Mouse (Mus musculus) spleen, adult 2 months (tissue): ENCODE data around the gene Fhdc1. TPM values are rescaled to one million over a fixed set of nuclear protein-coding genes. Genes with fewer than 3 reads are reported as not detected.

Experiments used
- DNase-seq, 2 experiments: peaks; one replicate each; pipeline versions ENCODE4 v3.0.0 to v3.0.0-alpha.2; 2012 to 2021; ENCODE audit warnings: low spot score in 2 of 2, low read depth in 1 of 2
- H3K27ac ChIP-seq: fragments of 200-500 bp; 2 replicates; pipeline ENCODE4 v1.5.1; 2012; ENCODE audit warnings: low read length, inconsistent platforms; ENCODE audit not compliant: insufficient read depth
- H3K27me3 ChIP-seq: fragments of 200-500 bp; 2 replicates; pipeline ENCODE4 v1.6.1; 2012; ENCODE audit warnings: mild to moderate bottlenecking, moderate library complexity, low read length, inconsistent platforms; ENCODE audit not compliant: control insufficient read depth, insufficient read depth
- H3K36me3 ChIP-seq: fragments of 200-500 bp; 2 replicates; pipeline ENCODE4 v1.6.1; 2012; ENCODE audit warnings: mild to moderate bottlenecking, low read length, inconsistent platforms; ENCODE audit not compliant: control insufficient read depth, insufficient read depth
- H3K4me1 ChIP-seq: fragments of 200-500 bp; 2 replicates; pipeline ENCODE4 v1.6.1; 2011; ENCODE audit warnings: inconsistent platforms; ENCODE audit not compliant: control insufficient read depth, insufficient read depth, insufficient read length
- H3K4me3 ChIP-seq: fragments of 200-500 bp; 2 replicates; pipeline ENCODE4 v1.5.1; 2011; ENCODE audit warnings: mild to moderate bottlenecking, inconsistent platforms; ENCODE audit not compliant: insufficient read depth, insufficient read length; ENCODE audit errors: extremely low read depth
- CTCF ChIP-seq: fragments of 200-500 bp; IDR thresholded peaks from 2 replicates; pipeline ENCODE4 v1.5.1; 2011; ENCODE audit warnings: mild to moderate bottlenecking, inconsistent platforms; ENCODE audit not compliant: insufficient read depth, insufficient read length, insufficient replicate concordance; ENCODE audit errors: extremely low read depth
- POLR2A ChIP-seq: fragments of 200-500 bp; IDR thresholded peaks from 2 replicates; pipeline ENCODE4 v1.6.1; 2011; ENCODE audit warnings: low read depth, low read length, inconsistent platforms
- WGBS: fragments of 180-500 bp; shearing (Covaris S2); methylation state at CpG from one replicate; pipeline ENCODE4 v1.1.7; 2018; 5-methylcytosine and 5-hydroxymethylcytosine counted together
- polyA plus RNA-seq: library from polyadenylated mRNA; depleted of rRNA; stranded (reverse); fragments of >200 nt; gene quantifications from 2 replicates; pipeline ENCODE4 v1.2.3, GENCODE M21; 2012; rRNA removed

Fhdc1 gene
- 5.2 and 8.3 TPM in 2 replicates for polyA plus RNA-seq

GRCm38 (mm10) chr3:84480006-84480897 lies at the start of gene Fhdc1:
Fhdc1 (minus strand) TSS chr3:84480429.
- WGBS: under 1% methylated on average over 77 of the region's 82 CpGs
- H3K27ac ChIP-seq: peak within 1 kb of the TSS; percentile 48; the same call in 1 of the 2 replicates

GRCm38 (mm10) chr3:84529021-84529420 lies 48.8 kb upstream of the Fhdc1 start:
- DNase-seq: no peak
- H3K27ac ChIP-seq: no peak overlapping the region
- no peaks in the 10 kb centered on the region for H3K27me3 ChIP-seq
- WGBS: 93% methylated on average over 2 of the region's 2 CpGs
- H3K4me3 ChIP-seq: no peak overlapping the region
- peaks cover 5% of the 10 kb centered on the region; the same call in 1 of the 2 replicates for H3K36me3 ChIP-seq
- no peaks in the 10 kb centered on the region for H3K4me1 ChIP-seq
- TF ChIP-seq POLR2A (no peak), CTCF (no peak)

More at GRCm38 (mm10) chr3:84480006-84480897, at the start of gene Fhdc1:
- TF ChIP-seq POLR2A: no peak
- TF ChIP-seq CTCF: no peak
- peaks cover 16% of the 10 kb centered on the region for H3K27me3 ChIP-seq
- peaks cover 13% of the 10 kb centered on the region for H3K4me1 ChIP-seq
- no peak for DNase-seq
- peak within 1 kb of the TSS; percentile 58 for H3K4me3 ChIP-seq
- H3K36me3 ChIP-seq: no peaks in the 10 kb centered on the region

GRCm38 (mm10) chr3:84524952-84525351 lies 44.7 kb upstream of the Fhdc1 start:
- no peak overlapping the region for H3K4me3 ChIP-seq
- 76% methylated on average over 1 of the region's 1 CpGs for WGBS
- no peak overlapping the region for H3K27ac ChIP-seq
- TF ChIP-seq CTCF: no peak
- TF ChIP-seq POLR2A: no peak
- DNase-seq: no peak
- no peaks in the 10 kb centered on the region for H3K4me1 ChIP-seq
- H3K36me3 ChIP-seq: peaks cover 3% of the 10 kb centered on the region; the same call in 1 of the 2 replicates
- H3K27me3 ChIP-seq: no peaks in the 10 kb centered on the region

GRCm38 (mm10) chr3:84516163-84516562 lies 35.9 kb upstream of the Fhdc1 start:
- Histone ChIP-seq H3K36me3 (peaks cover 5% of the 10 kb centered on the region), H3K4me1 (no peaks in the 10 kb centered on the region), H3K27ac (no peak overlapping the region), H3K4me3 (no peak overlapping the region), H3K27me3 (no peaks in the 10 kb centered on the region)
- 93% methylated on average over 3 of the region's 3 CpGs for WGBS
- no peak for TF ChIP-seq POLR2A
- TF ChIP-seq CTCF: no peak
- no peak for DNase-seq

GRCm38 (mm10) chr3:84512774-84513515 lies 32.7 kb upstream of the Fhdc1 start:
- Histone ChIP-seq H3K27me3 (no peaks in the 10 kb centered on the region), H3K27ac (no peak overlapping the region), H3K36me3 (peaks cover 2% of the 10 kb centered on the region; the same call in 1 of the 2 replicates), H3K4me3 (no peak overlapping the region), H3K4me1 (no peaks in the 10 kb centered on the region)
- TF ChIP-seq POLR2A: no peak
- no peak for TF ChIP-seq CTCF
- WGBS: 82% methylated on average over 6 of the region's 6 CpGs
- DNase-seq: no peak

- H3K4me1 ChIP-seq: no peaks in the 10 kb centered on the region
- H3K4me3 ChIP-seq: no peak overlapping the region
- no peak overlapping the region for H3K27ac ChIP-seq
- H3K27me3 ChIP-seq: no peaks in the 10 kb centered on the region
- DNase-seq: no peak
- H3K36me3 ChIP-seq: peaks cover 5% of the 10 kb centered on the region; the same call in 1 of the 2 replicates
- 86% methylated on average over 4 of the region's 4 CpGs for WGBS
- TF ChIP-seq CTCF (no peak), POLR2A (no peak)
Observed at GRCm38 (mm10) chr3:84505193-84505592, 25.0 kb upstream of the Fhdc1 start.
